ENCODE assay signal across 16 mouse cellular contexts in genomic region chr12:77140656-77141055, GRCm38 (mm10).
"Had no signal": no experiment of that assay in that cellular context is flagged by ENCODE, and none has a peak within 500 bp of the region (broad histone marks: within the 10 kb centered on the region; RNA-seq: fewer than 3 reads in every experiment).

No protein-coding gene starts in this region.

- H3K4me1 ChIP-seq: lung, embryonic 15.5 days; midbrain, embryonic 13.5 days; midbrain, embryonic 15.5 days; neural tube, embryonic 12.5 days; stomach, embryonic 15.5 days had no signal

- DNase-seq: lung, adult 2 months; lung, postnatal 14 days; lung, postnatal 36 days; right cerebral cortex, postnatal 14 days; thymus, adult 2 months; thymus, postnatal 25 days; thymus, postnatal 4 days had no signal

- H3K4me2 ChIP-seq: lung, embryonic 15.5 days; midbrain, embryonic 11.5 days; midbrain, embryonic 13.5 days; midbrain, embryonic 15.5 days; neural tube, embryonic 12.5 days; stomach, embryonic 15.5 days had no signal

- H3K9ac ChIP-seq: lung, embryonic 15.5 days; midbrain, embryonic 13.5 days; midbrain, embryonic 15.5 days; neural tube, embryonic 12.5 days; stomach, embryonic 15.5 days had no signal

- H3K9me3 ChIP-seq: lung, embryonic 15.5 days; megakaryocyte, embryonic 14.5 days; midbrain, embryonic 13.5 days; midbrain, embryonic 15.5 days; neural tube, embryonic 12.5 days; stomach, embryonic 15.5 days had no signal

- H3K27ac ChIP-seq: lung, embryonic 15.5 days; macrophage; midbrain, embryonic 13.5 days; midbrain, embryonic 15.5 days; neural tube, embryonic 12.5 days; stomach, embryonic 15.5 days; stomach, postnatal 0 days had no signal

- H3K4me3 ChIP-seq: lung, embryonic 15.5 days; megakaryocyte, embryonic 14.5 days; midbrain, embryonic 13.5 days; midbrain, embryonic 15.5 days; neural tube, embryonic 12.5 days; stomach, embryonic 15.5 days had no signal

- H3K27me3 ChIP-seq: lung, embryonic 15.5 days; megakaryocyte, embryonic 14.5 days; midbrain, embryonic 13.5 days; midbrain, embryonic 15.5 days; neural tube, embryonic 12.5 days; stomach, embryonic 15.5 days had no signal

- H3K36me3 ChIP-seq: lung, embryonic 15.5 days; midbrain, embryonic 13.5 days; midbrain, embryonic 15.5 days; neural tube, embryonic 12.5 days; stomach, embryonic 15.5 days had no signal
